Mouse (Mus musculus): ENCODE measurements around the gene Hoxc10.

The Hoxc10 gene

GRCm38 (mm10) chr15:102966776-102967311, at the start of gene Hoxc10:
TSS of gene Hoxc10 (plus strand) at chr15:102966796.
- in situ Hi-C loops (cut with MboI, MseI): no loop called here

- in situ Hi-C loops (cut with MboI, MseI): no loop called here
Measured at GRCm38 (mm10) chr15:102917972-102918572, 48.5 kb upstream of the Hoxc10 start.

GRCm38 (mm10) chr15:102918611-102919265, 47.9 kb upstream of the Hoxc10 start:
- in situ Hi-C loops (cut with MboI, MseI): no loop called here

GRCm38 (mm10) chr15:102919336-102920180, 47.0 kb upstream of the Hoxc10 start:
- in situ Hi-C loops (cut with MboI, MseI): no loop called here

- in situ Hi-C loops (cut with MboI, MseI): no loop called here
Measured at GRCm38 (mm10) chr15:102920619-102921018, 46.0 kb upstream of the Hoxc10 start.

GRCm38 (mm10) chr15:102921053-102922011, 45.3 kb upstream of the Hoxc10 start, which contains the start of gene Hoxc13:
TSS of gene Hoxc13 (plus strand) at chr15:102921103.
- in situ Hi-C loops (cut with MboI, MseI): no loop called here

- in situ Hi-C loops (cut with MboI, MseI): no loop called here
Measured at GRCm38 (mm10) chr15:102922012-102922362, 44.6 kb upstream of the Hoxc10 start.

- in situ Hi-C loops (cut with MboI, MseI): no loop called here
Measured at GRCm38 (mm10) chr15:102922636-102923500, 43.7 kb upstream of the Hoxc10 start.

GRCm38 (mm10) chr15:102927032-102927645, 39.5 kb upstream of the Hoxc10 start:
- in situ Hi-C loops (cut with MboI, MseI): no loop called here

- in situ Hi-C loops (cut with MboI, MseI): no loop called here
Measured at GRCm38 (mm10) chr15:102931706-102932358, 34.8 kb upstream of the Hoxc10 start.

GRCm38 (mm10) chr15:102934438-102934837, 32.2 kb upstream of the Hoxc10 start:
- in situ Hi-C loops (cut with MboI, MseI): no loop called here

- in situ Hi-C loops (cut with MboI, MseI): no loop called here
Measured at GRCm38 (mm10) chr15:102934897-102935296, 31.7 kb upstream of the Hoxc10 start.

GRCm38 (mm10) chr15:102936279-102936972, 30.2 kb upstream of the Hoxc10 start, which contains the start of gene Hoxc12:
TSS of gene Hoxc12 (plus strand) at chr15:102936757.
- in situ Hi-C loops (cut with MboI, MseI): no loop called here

GRCm38 (mm10) chr15:102937036-102937666, 29.4 kb upstream of the Hoxc10 start:
- in situ Hi-C loops (cut with MboI, MseI): no loop called here

GRCm38 (mm10) chr15:102939256-102940155, 27.1 kb upstream of the Hoxc10 start:
- in situ Hi-C loops (cut with MboI, MseI): no loop called here

GRCm38 (mm10) chr15:102942739-102943467, 23.7 kb upstream of the Hoxc10 start:
- in situ Hi-C loops (cut with MboI, MseI): no loop called here
